Mouse (Mus musculus): ENCODE data around the gene Lyzl4.

- TF ChIP-seq CTCF (IDR thresholded peaks at IDR 0.05; ENCODE audit: control insufficient read depth, insufficient read depth, insufficient replicate concordance, low read depth, low read length) = no peak
- TF ChIP-seq POLR2A (IDR thresholded peaks at IDR 0.05; ENCODE audit: control insufficient read depth, low read depth, low read length) = no peak
Observed at GRCm38 (mm10) chr9:121592948-121593550, 48.8 kb downstream of the Lyzl4 start.

Measured in testis, adult 2 months (tissue).